Mouse (Mus musculus) cerebellum, postnatal 10 days (tissue): ENCODE measurements at regions not wholly inside any gene's neighbourhood (a gene's known extent, or its start where the extent isn't known, plus 50 kb on each side); places are given as distances from the start of the nearest gene placed in this dataset.
"Not testable (repeated sequence)": the region's sequence is repeated elsewhere in the genome, so short reads cannot be mapped to it uniquely, and the experiment has no call there.

Experiments used
- DNase-seq, 2 experiments: peaks; one replicate each; pipeline ENCODE4 v3.0.0; 2021; ENCODE audit warnings: mixed read lengths in 2 of 2

DNA sequence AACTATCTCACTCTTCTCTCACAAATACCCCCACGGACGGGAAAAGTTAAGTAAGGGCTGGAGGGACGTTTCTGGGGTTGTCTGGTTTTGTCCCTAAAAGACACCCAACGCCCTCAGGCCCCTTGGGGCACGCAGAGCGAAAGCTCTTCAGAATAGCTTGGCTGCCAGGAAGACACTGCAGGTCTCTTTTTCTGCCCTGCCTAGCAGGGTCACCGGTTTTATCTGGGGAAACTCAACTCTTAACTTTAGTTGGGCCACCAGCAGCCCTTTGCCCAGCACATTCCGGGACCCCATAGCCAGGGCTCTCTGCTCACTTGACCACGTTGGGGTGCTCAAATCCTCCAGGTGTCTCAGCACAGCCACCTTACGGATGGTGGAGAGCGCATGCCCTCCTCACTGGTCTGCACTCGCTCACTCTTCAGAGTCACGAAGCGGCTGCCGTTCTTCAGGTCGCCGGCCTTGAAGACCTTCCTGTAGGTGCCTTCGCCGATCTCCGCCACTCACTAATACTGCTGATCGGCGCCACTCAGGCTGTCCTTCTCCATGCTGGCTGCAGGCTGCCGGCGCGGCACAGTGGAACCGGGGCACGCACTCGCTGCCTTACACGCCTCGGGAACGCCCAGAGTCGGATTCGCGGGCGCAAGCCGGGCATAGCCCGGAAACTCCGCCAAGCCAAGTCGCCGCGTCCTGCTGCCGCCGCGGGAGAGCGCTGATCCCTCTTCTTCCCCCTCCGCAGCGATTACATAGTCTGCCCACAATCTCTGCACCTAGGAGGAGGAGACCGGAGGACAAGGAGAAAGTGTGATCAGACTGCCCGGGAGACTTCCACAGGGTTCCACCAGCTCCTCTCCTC is 83.0 kb downstream of the Ulbp1 start:
- DNase-seq = peak; percentile 59 to 61

DNA sequence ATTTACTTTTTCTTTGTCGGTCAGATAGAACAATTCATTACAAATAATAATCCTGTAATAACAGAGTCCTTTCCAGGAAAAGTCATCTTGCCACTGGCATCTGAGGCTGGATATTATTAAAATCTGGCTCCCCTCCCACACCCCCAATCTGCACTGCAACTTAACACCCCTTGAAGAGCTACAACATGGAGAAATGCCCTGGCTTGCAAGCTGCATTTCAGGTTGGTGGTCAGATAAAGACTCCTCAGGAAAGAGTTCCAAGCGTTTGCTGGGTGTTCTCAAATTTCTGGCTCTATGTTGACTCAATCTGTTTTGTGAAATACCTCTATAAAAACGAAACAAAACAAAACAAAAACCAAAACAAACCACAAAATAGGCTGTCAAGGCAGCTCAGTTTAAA is 114.6 kb downstream of the Ulbp1 start:
- DNase-seq = peak in 1 of 2 experiments; percentile 10

DNA sequence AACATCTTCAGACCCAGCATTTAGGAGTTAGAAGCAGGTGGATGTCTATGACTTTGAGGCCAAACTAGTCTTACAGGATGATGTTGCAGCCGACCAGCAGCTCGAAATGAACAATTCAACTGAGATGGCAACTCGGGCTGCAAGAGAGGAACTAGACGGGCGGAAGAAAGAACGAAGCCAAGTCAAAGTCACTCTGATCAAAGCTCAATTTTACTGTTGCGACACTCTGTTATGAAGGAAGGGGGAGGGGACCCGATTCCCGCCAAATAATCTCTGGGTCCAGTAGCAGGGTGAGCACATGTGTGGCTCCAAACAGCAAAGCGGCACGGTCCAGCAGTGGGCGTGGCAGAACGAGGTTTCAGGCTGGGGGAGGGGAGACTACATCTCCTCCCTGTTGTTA is 129.1 kb downstream of the Ulbp1 start:
- not testable (repeated sequence) for DNase-seq

DNA sequence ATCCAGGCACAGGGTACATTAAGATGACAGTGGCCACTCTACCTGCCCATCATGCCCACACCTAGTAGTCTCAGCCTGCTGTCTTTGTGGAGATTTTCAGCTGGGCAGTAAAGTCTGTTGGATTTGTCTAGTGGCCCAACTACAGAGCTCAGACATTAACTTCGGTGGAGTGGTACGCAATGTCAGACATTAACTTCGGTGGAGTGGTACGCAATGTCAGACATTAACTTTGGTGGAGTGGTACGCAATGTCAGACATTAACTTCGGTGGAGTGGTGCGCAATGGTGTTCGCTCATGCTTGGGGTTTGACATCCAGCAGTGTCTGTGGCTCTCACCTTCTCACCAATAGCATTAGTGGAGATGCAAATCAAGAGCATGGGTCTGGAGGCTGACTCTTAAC is 129.7 kb downstream of the Ulbp1 start:
- DNase-seq = not testable (repeated sequence)

DNA sequence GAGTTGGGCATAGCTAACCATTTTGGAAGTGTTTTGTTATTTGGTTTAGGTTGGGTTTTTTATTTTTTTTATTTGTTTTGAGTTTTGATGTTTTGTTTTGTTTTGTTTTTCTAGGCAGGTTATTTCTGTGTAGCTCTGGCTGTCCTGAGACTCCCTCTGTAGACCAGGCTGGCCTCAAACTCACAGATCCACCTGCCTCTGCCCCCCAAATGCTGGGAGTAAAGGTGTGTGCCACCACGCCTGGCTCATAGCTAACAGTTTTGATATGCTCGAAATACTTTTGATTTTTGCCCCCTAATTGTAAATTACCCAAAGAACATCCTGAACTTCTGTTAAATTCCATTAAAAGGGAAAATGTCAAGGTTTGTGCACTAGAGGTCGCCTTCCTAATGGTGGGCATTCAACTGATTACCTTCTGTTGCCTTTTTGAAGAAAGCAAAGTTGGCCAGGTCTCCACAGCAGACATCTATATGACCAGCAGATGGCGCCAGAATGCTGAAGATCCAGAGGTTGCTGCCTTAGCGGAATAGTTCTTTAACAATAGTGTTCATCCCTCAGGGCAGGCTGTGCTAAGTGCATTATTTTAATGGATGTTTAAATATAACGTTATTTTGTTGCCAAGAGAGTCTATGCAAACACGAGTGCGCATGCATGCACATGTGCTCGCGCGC is 121.2 kb upstream of the Cnksr3 start:
- peak; percentile 89 to 92 for DNase-seq

DNA sequence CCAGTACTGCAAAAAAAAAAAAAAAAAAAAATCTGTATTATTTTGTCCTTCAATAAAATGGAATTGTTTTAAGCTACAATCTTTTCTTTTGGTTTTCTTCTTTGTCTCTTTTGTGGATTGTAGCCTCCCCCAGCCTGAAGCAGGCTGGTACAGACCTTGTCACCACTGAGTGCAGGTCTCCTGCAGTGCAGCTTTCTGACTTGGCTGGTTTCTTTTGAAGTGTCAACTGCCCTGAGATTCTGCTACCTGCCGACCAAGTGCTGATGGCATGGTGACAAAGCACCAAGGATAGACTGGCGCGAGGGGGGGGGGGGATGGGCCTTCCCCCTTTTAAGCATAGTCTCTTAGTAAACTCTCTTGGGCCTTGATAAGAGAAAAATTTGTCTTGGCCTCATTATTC is 116.2 kb upstream of the Cnksr3 start:
- DNase-seq = peak; percentile 33 to 53

DNA sequence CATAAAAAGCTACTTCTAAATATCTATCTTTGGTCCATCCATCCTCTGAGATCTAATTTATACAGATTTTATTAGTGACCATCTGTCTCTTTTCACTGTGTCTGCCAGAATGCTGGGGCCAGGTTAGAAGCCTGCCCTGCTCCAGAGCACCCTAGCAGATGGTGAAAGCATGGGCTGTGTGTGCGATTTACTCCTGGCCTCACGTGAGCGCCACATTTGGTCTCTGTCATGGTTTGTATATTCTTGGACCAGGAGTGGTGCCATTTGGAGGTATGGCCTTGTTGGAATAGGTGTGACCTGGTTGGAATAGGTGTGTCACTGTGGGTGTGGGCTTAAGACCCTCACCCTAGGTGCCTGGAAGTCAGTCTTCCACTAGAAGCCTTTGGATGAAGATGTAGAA is 115.0 kb upstream of the Cnksr3 start:
- DNase-seq = peak; percentile 58 to 70

DNA sequence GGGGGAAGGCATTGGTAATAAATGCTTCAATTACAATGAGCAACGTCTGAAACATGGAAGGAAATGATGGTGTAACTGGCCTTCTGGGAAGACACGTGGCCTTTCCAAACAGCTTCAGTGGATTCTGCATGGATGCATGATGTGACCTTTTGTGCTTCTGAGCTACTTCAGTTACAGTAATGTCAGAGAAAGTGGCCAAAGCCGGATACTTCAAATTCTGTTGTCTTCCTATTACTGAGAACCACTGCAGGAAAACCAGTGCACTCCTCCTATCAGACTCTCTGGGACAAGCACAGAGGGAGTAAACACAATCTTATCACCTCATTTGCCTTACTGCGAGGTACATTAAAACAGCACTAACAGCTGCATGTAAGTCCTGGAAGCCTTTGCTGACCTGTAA is 113.0 kb upstream of the Cnksr3 start:
- DNase-seq = no peak

DNA sequence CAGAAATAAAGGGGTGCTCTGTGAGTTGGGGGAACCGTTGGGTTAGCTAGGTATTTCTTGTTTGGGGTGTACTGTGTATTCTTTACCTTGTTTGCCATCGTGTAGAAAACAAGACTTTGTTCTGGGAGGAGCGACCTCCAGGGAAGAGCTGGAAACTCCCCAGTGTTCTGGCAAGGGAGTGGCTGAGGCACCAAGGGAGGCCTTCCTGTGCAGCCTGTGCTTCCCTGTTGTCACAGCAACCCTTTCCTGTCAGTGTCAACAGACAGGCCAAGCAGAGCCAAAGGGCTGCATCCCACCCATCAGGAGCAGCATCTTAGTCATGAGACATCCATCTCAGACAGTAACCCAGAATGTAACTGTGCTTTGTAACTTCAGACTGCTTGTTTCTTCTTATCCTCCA is 111.2 kb upstream of the Cnksr3 start:
- DNase-seq = peak; percentile 46 to 52

DNA sequence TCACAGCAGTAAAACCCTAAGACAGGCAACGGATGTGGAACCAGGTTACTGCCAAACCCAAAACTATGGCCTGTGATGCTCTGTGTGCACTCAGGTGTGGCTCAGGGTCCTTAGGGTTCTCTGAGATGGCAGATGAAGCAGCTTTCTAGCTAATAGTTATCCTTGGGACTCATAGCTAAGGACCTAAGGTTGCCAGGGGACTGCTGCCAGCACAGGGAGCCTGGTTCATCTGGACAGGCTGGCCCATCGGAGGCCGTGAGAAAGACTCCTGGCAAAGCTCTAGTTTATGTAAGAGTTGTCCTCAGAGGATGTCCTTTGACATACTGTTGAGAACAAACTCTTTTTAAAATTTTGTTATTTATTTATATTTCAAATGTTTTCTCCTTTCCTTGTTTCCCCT is 97.9 kb upstream of the Cnksr3 start:
- no peak for DNase-seq

DNA sequence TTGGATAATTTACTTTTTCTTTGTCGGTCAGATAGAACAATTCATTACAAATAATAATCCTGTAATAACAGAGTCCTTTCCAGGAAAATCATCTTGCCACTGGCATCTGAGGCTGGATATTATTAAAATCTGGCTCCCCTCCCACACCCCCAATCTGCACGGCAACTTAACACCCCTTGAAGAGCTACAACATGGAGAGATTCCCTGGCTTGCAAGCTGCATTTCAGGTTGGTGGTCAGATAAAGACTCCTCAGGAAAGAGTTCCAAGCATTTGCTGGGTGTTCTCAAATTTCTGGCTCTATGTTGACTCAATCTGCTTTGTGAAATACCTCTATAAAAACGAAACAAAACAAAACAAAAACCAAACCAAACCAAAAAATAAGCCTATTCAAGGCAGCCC is 93.8 kb upstream of the Cnksr3 start:
- DNase-seq = not testable (repeated sequence)

DNA sequence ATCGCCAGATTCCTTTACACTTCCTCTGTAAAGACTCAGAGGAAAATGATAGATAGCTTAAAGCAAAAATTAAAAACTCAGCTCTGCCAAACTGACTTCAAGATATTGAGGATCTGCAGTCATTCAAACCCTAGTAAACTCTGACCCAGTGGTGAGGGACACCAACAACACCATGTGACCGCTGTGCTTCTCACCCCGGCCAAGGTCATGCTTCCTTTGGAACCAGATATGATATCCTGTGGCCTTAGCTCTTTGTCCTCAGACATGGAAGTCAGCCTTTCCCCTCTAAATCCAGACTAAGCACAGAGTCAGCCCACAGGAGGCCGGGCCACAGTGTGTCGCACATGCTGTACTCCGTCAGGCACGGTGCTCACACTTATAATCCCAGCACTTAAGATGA is 86.3 kb upstream of the Cnksr3 start:
- no peak for DNase-seq

DNA sequence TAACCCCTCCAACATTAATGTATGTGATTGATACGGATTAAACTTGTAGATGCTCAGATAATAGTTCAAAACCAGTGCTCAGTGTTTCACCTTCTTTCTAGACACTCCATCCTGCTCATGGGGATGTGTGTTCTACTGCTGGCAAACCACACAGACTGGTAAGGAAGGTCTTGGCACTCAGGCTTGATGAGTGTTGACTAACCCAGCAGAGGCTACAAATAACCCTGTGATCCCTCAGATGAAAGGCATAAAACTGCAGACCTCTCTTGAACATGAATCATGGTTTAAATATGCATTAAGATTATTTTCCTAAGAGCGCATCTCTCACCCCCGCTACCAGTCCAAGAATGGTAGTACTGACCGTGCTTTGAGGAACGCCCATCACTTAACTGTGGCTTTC is 83.9 kb upstream of the Cnksr3 start:
- no peak for DNase-seq

DNA sequence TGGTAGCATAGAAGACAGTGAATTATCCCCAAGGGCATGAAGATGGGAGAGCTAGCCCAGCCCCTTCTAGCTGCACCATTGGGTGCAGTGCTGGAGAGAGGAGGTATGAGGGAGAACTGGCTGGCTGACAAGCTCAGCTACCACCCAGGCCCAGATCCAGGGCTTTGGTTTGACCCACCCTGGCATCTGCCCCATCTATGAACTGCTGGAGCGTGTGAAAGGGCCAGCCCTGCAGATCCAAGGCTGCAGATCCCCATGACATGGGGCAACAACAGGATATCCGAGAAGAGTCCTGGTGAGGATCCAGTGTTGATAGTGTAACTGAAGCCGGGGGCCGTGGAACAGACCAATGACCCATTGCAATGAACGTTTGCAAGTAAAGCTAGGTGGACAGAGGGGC is 81.2 kb upstream of the Cnksr3 start:
- DNase-seq = peak; percentile 44 to 56

DNA sequence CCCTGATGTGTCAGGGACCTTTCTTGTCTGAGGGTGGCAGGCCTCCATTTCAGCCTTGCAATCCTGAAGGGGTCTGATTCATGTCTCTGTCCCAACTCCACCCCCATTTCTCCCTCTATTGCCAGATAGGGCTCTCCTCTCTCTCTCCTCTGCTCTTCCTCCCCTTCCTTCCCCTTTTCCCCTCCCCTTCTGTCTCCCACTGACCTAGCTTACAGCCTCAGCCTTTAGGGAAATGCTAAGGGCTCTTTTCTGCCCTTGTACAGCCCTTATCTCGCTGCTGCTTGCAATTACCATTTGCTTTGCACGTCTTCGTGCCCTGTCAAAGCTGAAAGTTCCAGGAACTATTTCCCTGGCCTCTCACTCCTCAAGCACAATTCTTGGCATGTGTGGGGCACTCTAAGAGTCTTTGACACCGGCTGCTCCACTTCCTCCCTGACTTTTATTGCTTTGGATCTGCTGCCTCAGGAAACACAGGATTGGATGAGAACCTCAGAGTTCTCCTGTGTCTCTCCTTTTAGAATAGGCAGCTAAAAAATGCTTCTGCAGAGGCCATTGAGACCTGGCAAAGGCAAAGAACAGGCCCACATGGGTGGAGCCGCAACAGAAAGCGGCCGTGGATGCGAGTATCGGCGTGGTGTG is 77.9 kb upstream of the Cnksr3 start:
- DNase-seq = no peak

DNA sequence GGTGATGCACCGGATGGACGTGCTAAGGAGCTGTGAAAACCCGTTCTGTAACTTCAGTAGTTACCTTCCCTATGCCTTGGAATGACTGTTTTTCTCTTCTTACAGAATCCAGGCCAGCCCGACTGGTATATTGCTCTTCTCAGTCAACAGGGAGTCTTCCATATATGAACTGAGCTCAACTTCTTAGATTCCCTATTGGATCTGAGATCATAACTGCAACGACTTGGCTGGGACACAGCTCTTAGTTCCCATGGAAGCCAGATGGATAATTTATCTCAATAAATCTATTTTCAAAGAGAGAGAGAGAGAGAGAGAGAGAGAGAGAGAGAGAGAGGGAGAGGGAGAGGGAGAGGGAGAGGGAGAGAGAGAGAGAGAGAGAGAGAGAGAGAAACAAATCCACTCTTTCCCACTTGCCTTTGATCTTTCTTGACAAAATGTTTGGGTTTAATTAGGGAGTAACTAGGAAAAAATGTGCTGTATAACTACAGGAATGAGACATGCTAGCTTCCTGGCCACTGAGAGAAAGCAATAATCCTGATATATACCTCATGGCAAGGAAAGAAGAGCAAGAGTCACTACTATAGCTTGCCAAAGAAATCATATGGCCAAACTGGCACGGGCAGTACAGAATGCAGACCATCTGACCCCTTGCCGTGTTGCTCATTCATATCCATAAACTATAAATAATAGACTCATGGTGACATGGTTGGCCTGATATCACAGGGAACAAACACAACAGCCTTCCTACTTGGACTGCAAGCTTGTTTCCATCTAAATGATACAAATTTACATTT is 73.3 kb upstream of the Cnksr3 start:
- DNase-seq = peak; percentile 54 to 72

DNA sequence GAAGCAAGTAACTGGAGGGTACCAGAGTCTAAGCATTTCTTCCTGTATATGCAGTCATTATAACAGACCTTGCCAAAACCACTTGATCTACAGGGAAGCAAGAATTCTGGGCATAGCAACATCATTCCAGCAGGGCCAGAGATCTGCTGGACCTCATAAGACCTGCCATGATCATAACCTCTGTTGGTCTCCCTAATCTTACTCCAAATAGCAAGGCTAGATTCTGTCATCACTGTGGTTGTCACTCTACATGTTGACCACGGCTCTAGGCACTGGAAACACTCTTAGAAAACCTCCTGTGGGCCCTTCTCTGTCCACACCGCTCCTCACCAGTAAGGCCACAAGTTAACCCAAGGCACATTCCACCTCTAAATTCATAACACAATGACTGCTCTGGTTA is 68.4 kb upstream of the Cnksr3 start:
- no peak for DNase-seq

DNA sequence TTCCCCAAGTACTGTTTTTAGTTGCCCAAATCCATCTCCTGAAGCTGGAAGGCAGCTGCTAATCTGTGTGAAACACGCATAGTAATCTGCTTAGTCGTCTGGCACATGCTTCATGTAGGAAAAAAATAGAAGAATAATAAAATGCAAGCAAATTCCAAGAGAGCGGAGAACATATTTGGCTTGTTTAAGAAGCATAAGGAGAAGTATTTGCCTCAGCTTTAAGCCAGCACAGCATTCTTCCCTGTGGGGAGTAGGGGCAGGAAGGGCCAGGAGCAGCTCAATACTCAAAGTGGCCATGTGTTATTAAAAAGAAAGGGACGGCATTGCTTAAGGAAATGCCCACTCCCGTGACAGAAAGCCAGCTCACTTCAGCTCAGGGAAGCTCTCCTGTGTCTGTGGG is 66.8 kb upstream of the Cnksr3 start:
- DNase-seq = no peak

DNA sequence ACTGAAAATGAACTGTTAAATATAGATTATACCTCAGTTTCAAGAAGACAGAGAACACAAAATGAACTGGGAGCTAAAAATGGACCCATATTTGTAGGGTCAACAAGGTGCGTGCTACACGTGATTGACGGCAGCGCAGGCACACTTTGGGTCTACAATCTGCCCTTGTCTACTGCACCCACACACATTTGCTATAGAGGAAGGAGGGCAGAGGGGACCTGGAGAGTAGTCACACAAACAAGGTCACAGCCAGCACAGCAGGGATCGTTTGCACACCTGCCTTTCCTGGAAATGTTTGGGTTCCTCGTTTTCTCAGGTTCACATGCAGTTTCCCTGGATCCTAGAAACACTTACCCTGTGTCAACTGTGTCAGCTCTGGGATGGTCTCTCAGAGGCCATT is 63.3 kb upstream of the Cnksr3 start:
- DNase-seq = no peak

DNA sequence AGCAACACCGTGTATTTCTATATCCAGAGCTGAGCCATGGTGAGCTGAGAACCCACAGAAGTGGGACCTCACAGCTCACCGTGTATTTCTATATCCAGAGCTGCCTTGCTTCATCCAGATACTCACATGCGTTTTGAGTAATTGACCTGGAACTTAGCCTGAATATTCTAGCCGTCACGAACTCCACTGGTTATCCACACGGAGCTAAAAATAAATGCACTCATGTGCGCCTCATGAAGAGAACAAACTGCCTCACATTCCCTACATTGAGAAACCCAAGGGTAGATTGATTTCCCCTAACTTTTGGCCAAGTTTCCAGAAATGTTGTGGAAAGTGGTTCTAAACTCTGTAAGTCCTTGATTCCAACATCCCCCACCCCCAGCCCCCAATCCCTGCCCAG is 62.4 kb upstream of the Cnksr3 start:
- no peak for DNase-seq

DNA sequence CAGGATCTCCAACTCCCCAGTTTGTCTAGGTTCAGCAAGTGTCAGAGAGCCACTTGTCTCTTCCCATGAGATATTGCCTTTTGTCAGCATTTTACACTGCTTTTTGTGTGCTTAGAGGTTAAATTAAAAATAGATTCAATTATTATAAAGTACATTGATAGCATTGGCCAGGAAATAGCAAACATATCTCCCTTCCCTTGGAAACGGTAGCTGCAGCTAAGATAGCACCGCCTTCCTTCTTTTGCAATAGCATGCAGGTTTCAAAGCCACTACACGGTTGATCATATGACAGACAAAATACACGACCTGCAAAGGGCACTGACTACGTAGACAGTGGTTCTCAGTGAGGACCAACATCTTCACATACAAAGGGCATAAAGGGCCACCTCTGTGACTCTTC is 59.1 kb upstream of the Cnksr3 start:
- no peak for DNase-seq

DNA sequence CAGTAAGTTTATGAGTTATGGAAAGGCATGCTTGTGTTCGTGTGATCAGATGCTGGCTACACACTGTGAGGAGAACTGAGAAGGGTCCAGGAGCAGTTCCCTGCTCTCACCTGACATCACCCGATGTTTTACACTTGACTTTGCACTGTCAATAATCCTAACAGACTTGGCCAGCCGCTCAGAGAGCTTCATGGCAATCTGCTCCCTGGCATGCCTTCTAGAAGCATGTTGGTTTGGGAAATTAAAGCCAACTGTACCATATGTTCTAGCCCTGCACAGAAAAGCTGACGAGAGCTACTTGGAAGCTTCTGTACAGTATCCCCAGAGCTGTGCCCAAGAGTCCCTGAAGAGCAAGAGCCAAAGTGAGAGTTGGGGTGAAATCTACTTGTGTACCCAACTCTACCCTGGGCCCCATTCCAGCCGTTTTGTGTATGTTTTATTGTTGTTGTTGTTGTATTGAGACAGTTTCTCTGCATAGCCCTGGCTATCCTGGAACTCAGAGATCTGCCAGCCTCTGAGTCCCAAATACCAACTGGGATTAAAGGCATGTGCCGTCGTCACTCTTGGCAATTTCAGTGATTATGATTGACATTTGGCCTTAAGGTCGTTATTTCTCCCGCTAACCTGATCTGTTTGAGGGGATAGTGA is 56.5 kb upstream of the Cnksr3 start:
- peak; percentile 93 to 95 for DNase-seq

DNA sequence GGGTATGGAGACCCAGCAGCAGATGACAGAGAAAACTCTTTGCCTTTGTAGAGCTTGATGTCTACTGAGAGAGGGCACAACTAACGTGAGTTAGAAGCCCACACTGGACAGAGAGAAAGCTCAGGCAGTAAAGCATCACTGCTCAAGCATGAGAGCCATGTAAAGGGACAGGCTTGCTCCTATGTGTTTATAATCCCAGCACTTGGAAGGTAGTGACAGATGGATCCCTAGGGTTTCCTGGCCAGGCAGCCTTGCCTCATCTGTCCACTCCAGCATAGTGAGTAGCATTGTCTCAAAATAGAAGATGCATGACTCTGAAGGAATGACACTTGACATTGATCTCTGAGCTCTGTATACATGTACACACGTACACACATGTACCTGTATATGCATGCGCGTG is 55.9 kb upstream of the Cnksr3 start:
- DNase-seq = peak; percentile 78 to 80
